Comparison of ENCODE assay signal across 30 mouse cellular contexts in genomic region chr7:89657692-89658212, GRCm38 (mm10). TPM values are rescaled to one million over a fixed set of nuclear protein-coding genes. Genes with fewer than 3 reads are reported as not detected.
DNase-seq lines count a peak whose midpoint lies in the region; ATAC-seq and TF ChIP-seq lines count a peak whose summit lies in the region.
"Had no signal": no experiment of that assay in that cellular context is flagged by ENCODE, and none has a peak within 500 bp of the region (broad histone marks: within the 10 kb centered on the region; RNA-seq: fewer than 3 reads in every experiment).

No protein-coding gene starts in this region.

- H3K9me3 ChIP-seq in hindbrain, embryonic 11.5 days (ENCODE audit: control insufficient read depth, low read length): no peaks in the 10 kb centered on the region
- H3K9me3 ChIP-seq in hindbrain, postnatal 0 days (ENCODE audit: low read length): no peaks in the 10 kb centered on the region
- H3K9me3 ChIP-seq: forebrain, embryonic 15.5 days; G1E; limb, embryonic 10.5 days; limb, embryonic 15.5 days; liver, embryonic 13.5 days; megakaryocyte, embryonic 14.5 days; midbrain, embryonic 15.5 days; neural tube, embryonic 12.5 days; stomach, embryonic 15.5 days had no signal

- intact Hi-C loops in left cerebral cortex, adult 2 months (cut with DNase I): no loop called here
- intact Hi-C loops in left cerebral cortex, postnatal 4 days (cut with DNase I): no loop called here

- 41% methylated on average over 7 of the region's 7 CpGs for WGBS in hindbrain, embryonic 11.5 days
- WGBS in hindbrain, postnatal 0 days: 31% methylated on average over 7 of the region's 7 CpGs

- no peak overlapping the region for H3K27ac ChIP-seq in hindbrain, embryonic 11.5 days (ENCODE audit: low read depth, low read length)
- no peak overlapping the region for H3K27ac ChIP-seq in hindbrain, postnatal 0 days
- peak overlapping the region; percentile 63; the same call in 1 of the 2 replicates for H3K27ac ChIP-seq in left cerebral cortex, adult 2 months
- H3K27ac ChIP-seq: forebrain, embryonic 15.5 days; hindbrain, embryonic 14.5 days; limb, embryonic 10.5 days; limb, embryonic 15.5 days; liver, embryonic 13.5 days; midbrain, embryonic 15.5 days; neural tube, embryonic 12.5 days; stomach, embryonic 15.5 days had no signal

- no peak overlapping the region for H3K9ac ChIP-seq in hindbrain, embryonic 11.5 days (ENCODE audit: low read depth, low read length)
- no peak overlapping the region for H3K9ac ChIP-seq in hindbrain, postnatal 0 days (replicated peaks; ENCODE audit: low read length)
- H3K9ac ChIP-seq: forebrain, embryonic 15.5 days; hindbrain, embryonic 14.5 days; limb, embryonic 15.5 days; liver, embryonic 13.5 days; midbrain, embryonic 15.5 days; neural tube, embryonic 12.5 days; stomach, embryonic 15.5 days had no signal

- DNase-seq in embryo, embryonic 10 days (ENCODE audit: low spot score): peak; percentile 36
- DNase-seq in embryo, embryonic 11 days: no peak
- DNase-seq in hindbrain, embryonic 11.5 days (ENCODE audit: low spot score): no peak
- no peak for DNase-seq in hindbrain, postnatal 0 days (ENCODE audit: low spot score)
- DNase-seq in left cerebral cortex, adult 2 months (ENCODE audit: extremely low spot score in 1 of 2, low spot score in 2 of 2): no peak
- DNase-seq in left cerebral cortex, postnatal 4 days: no peak
- peak; percentile 45 for DNase-seq in retina, embryonic 14.5 days (ENCODE audit: low spot score)
- DNase-seq: adrenal gland, postnatal 14 days; cerebellum, adult 11 months; cerebellum, adult 9-11 months; gastrocnemius, postnatal 36 days; heart, postnatal 14 days; kidney, adult 11 months; kidney, postnatal 14 days; liver, embryonic 13.5 days; lung, adult 18-20 months; lung, postnatal 4 days; right cerebral cortex, postnatal 25 days had no signal

- H3K4me2 ChIP-seq in hindbrain, embryonic 11.5 days (replicated peaks; ENCODE audit: low read depth, low read length): no peak overlapping the region
- H3K4me2 ChIP-seq in hindbrain, postnatal 0 days (ENCODE audit: low read depth, low read length): no peak overlapping the region
- H3K4me2 ChIP-seq: forebrain, embryonic 15.5 days; hindbrain, embryonic 14.5 days; limb, embryonic 15.5 days; liver, embryonic 13.5 days; midbrain, embryonic 15.5 days; neural tube, embryonic 12.5 days; stomach, embryonic 15.5 days had no signal

- TF ChIP-seq CTCF in hindbrain, postnatal 0 days (IDR thresholded peaks at IDR 0.05; ENCODE audit: low read depth): no peak
- no peak for TF ChIP-seq CTCF in left cerebral cortex, adult 2 months (IDR thresholded peaks at IDR 0.05)

- H3K27me3 ChIP-seq in hindbrain, embryonic 11.5 days (ENCODE audit: control insufficient read depth, insufficient read depth, low read length): no peaks in the 10 kb centered on the region
- H3K27me3 ChIP-seq in hindbrain, postnatal 0 days (ENCODE audit: insufficient read depth, low read length): no peaks in the 10 kb centered on the region
- H3K27me3 ChIP-seq: forebrain, embryonic 15.5 days; limb, embryonic 15.5 days; liver, embryonic 13.5 days; midbrain, embryonic 15.5 days; neural tube, embryonic 12.5 days; stomach, embryonic 15.5 days had no signal

- ATAC-seq in hindbrain, embryonic 11.5 days (ENCODE audit: low FRiP score): peak; percentile 65; the same call in 1 of the 2 replicates
- no peak for ATAC-seq in hindbrain, postnatal 0 days
- no peak for ATAC-seq in CD4-positive, CD25-positive, alpha-beta regulatory T cell, adult 4 months
- ATAC-seq: forebrain, embryonic 15.5 days; inflammation-experienced regulatory T-cells, adult 6 months; lung, postnatal 0 days; midbrain, embryonic 15.5 days had no signal

- no peak overlapping the region for H3K4me3 ChIP-seq in hindbrain, embryonic 11.5 days (ENCODE audit: low read depth, low read length)
- H3K4me3 ChIP-seq in hindbrain, postnatal 0 days (ENCODE audit: low read length): no peak overlapping the region
- no peak overlapping the region for H3K4me3 ChIP-seq in left cerebral cortex, adult 2 months
- H3K4me3 ChIP-seq: forebrain, embryonic 15.5 days; limb, embryonic 10.5 days; limb, embryonic 15.5 days; liver, embryonic 13.5 days; megakaryocyte, embryonic 14.5 days; midbrain, embryonic 15.5 days; neural tube, embryonic 12.5 days; stomach, embryonic 15.5 days had no signal

- no peaks in the 10 kb centered on the region for H3K36me3 ChIP-seq in hindbrain, embryonic 11.5 days (ENCODE audit: control insufficient read depth, insufficient read depth, low read length)
- no peaks in the 10 kb centered on the region for H3K36me3 ChIP-seq in hindbrain, postnatal 0 days (ENCODE audit: insufficient read depth, low read length)
- H3K36me3 ChIP-seq: forebrain, embryonic 15.5 days; G1E; limb, embryonic 10.5 days; limb, embryonic 15.5 days; liver, embryonic 13.5 days; midbrain, embryonic 15.5 days; neural tube, embryonic 12.5 days; stomach, embryonic 15.5 days had no signal

- no peaks in the 10 kb centered on the region for H3K4me1 ChIP-seq in hindbrain, embryonic 11.5 days (replicated peaks; ENCODE audit: control insufficient read depth, insufficient read depth, low read length)
- no peaks in the 10 kb centered on the region for H3K4me1 ChIP-seq in hindbrain, postnatal 0 days (ENCODE audit: insufficient read depth, low read length)
- H3K4me1 ChIP-seq: forebrain, embryonic 15.5 days; limb, embryonic 10.5 days; limb, embryonic 15.5 days; liver, embryonic 13.5 days; megakaryocyte, embryonic 14.5 days; midbrain, embryonic 15.5 days; neural tube, embryonic 12.5 days; stomach, embryonic 15.5 days had no signal

RNA-seq across cellular contexts. Expression of gene Me3, which starts 25.6 kb away (rescaled TPM):
- 1.4 and 1.9 TPM in 2 replicates for polyA plus RNA-seq in hindbrain, embryonic 11.5 days (2014; fragmentation: Nextera tagmentation; extraction: Ambion mirVana)
- 23.6 and 38.1 TPM in 2 replicates for total RNA-seq in hindbrain, postnatal 0 days (2014; rRNA removed)
- 28.0 and 30.1 TPM in 2 replicates for polyA plus RNA-seq in hindbrain, postnatal 0 days (2015; fragmentation: Nextera tagmentation; extraction: Ambion mirVana)
- total RNA-seq in left cerebral cortex, adult 2 months (2021): 100 to 1,000 TPM in 1 of 2 experiments, 10 to 100 TPM in 1; 94.9 to 100 TPM
- total RNA-seq in left cerebral cortex, postnatal 4 days (2021): 10 to 100 TPM; 26.5 to 31.7 TPM
- under 1 TPM in 1 of 2 experiments, not detected in 1; 0.11 TPM for polyA plus RNA-seq in CD4-positive, CD25-positive, alpha-beta regulatory T cell, adult 4 months (2017; shearing (Covaris generic))
- polyA plus RNA-seq: G1E had no signal

Comparison
In these comparisons a context has a peak if more than half of its experiments do, and no peak if none do; other contexts are left out.
1. DNase-seq: peak in embryo, embryonic 10 days (single experiment) and retina, embryonic 14.5 days (single experiment); none in embryo, embryonic 11 days (single experiment), hindbrain, embryonic 11.5 days (single experiment), hindbrain, postnatal 0 days (single experiment), left cerebral cortex, adult 2 months (0 of 2) and left cerebral cortex, postnatal 4 days (single experiment).